Comparison of ENCODE assay signal across 8 mouse cellular contexts in the genomic region with DNA sequence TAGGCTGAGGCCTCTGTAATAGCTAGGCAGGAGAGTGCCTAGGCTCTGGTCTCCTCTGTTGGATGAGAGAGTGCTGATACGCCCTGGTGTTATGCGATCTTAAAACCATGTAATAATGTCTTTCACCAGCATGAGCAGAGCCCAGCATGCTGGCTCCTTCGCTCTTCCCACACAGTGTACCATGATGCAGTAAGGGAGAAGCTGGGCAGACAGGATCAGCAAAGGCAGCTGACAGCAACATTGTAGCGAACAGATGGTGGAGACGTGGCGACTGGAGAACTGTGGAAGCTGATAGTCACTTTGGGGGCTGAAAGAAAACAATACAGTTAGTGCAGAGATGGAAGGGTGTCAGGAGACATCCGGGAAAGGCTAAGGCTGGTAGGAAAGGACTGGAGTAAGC.
A peak's percentile ranks its signal among the peaks of the same experiment; 100 is the strongest.
DNase-seq lines count a peak whose midpoint lies in the region; ATAC-seq and TF ChIP-seq lines count a peak whose summit lies in the region.

No protein-coding gene starts in this region.

- no peaks in the 10 kb centered on the region for H3K27me3 ChIP-seq in kidney, embryonic 16.5 days (ENCODE audit: insufficient read depth, low read length)
- H3K27me3 ChIP-seq in kidney, adult 2 months (replicated peaks; ENCODE audit: control insufficient read depth, insufficient read depth, low read length) = no peaks in the 10 kb centered on the region

- H3K9ac ChIP-seq in kidney, embryonic 16.5 days (replicated peaks; ENCODE audit: low read length) = no peak overlapping the region

- no peak overlapping the region for H3K27ac ChIP-seq in kidney, embryonic 16.5 days (ENCODE audit: low read length)
- H3K27ac ChIP-seq in kidney, adult 2 months (ENCODE audit: insufficient read depth, low read depth, low read length) = no peak overlapping the region

- H3K36me3 ChIP-seq in kidney, embryonic 16.5 days (ENCODE audit: insufficient read depth, low read length) = no peaks in the 10 kb centered on the region
- H3K36me3 ChIP-seq in kidney, adult 2 months (ENCODE audit: control insufficient read depth, insufficient read depth, low read length) = no peaks in the 10 kb centered on the region

- 40% methylated on average over 7 of the region's 7 CpGs for WGBS in kidney, embryonic 16.5 days
- 69% methylated on average over 7 of the region's 7 CpGs for WGBS in kidney, adult 2 months

- DNase-seq in kidney, adult 2 months = no peak
- DNase-seq in frontal cortex, adult 2 months (ENCODE audit: extremely low spot score in 1 of 2, low spot score in 1 of 2) = peak; percentile 74 to 84
- DNase-seq in left cerebral cortex, adult 11 months (ENCODE audit: low spot score) = peak; percentile 60
- DNase-seq in right cerebral cortex, postnatal 36 days (ENCODE audit: low spot score in 2 of 2) = peak; percentile 73 to 81
- no peak for DNase-seq in gastrocnemius, postnatal 25 days
- no peak for DNase-seq in adipocyte (ENCODE audit: low spot score)
- DNase-seq in c-Kit-positive CD71-positive TER-119-positive erythroid progenitor cells, embryonic 14.5 days (ENCODE audit: low spot score) = no peak

- H3K4me2 ChIP-seq in kidney, embryonic 16.5 days (replicated peaks; ENCODE audit: low read depth, low read length) = no peak overlapping the region

- TF ChIP-seq POLR2A in kidney, adult 2 months (IDR thresholded peaks at IDR 0.05; ENCODE audit: low read depth, low read length) = no peak

- H3K4me3 ChIP-seq in kidney, embryonic 16.5 days (ENCODE audit: low read length) = no peak overlapping the region
- no peak overlapping the region for H3K4me3 ChIP-seq in kidney, adult 2 months (ENCODE audit: insufficient read depth, low read depth, low read length)

- no peaks in the 10 kb centered on the region for H3K9me3 ChIP-seq in kidney, embryonic 16.5 days (ENCODE audit: low read length)

- no peak for TF ChIP-seq CTCF in kidney, adult 2 months (conservative IDR thresholded peaks at IDR 0.05; ENCODE audit: insufficient read depth, insufficient read length, low read depth, low read length)

- H3K4me1 ChIP-seq in kidney, embryonic 16.5 days (ENCODE audit: insufficient read depth, low read length) = no peaks in the 10 kb centered on the region; the same call in 1 of the 2 replicates
- H3K4me1 ChIP-seq in kidney, adult 2 months (ENCODE audit: control insufficient read depth, insufficient read depth, low read length) = no peaks in the 10 kb centered on the region

- 0 out of 2 replicates have a peak, but pooled peaks have one; percentile 19 for ATAC-seq in kidney, embryonic 16.5 days (ENCODE audit: low FRiP score, low TSS enrichment)

Comparison
In these comparisons a context has a peak if more than half of its experiments do, and no peak if none do; other contexts are left out.
1. DNase-seq: peak in frontal cortex, adult 2 months (2 of 2), left cerebral cortex, adult 11 months (single experiment) and right cerebral cortex, postnatal 36 days (2 of 2); none in kidney, adult 2 months (single experiment), gastrocnemius, postnatal 25 days (single experiment), adipocyte (single experiment) and c-Kit-positive CD71-positive TER-119-positive erythroid progenitor cells, embryonic 14.5 days (single experiment).